Mouse (Mus musculus): ENCODE measurements around the gene Lmod3.
"Not testable (repeated sequence)": the region's sequence is repeated elsewhere in the genome, so short reads cannot be mapped to it uniquely, and the experiment has no call there.

Lmod3 gene

DNA sequence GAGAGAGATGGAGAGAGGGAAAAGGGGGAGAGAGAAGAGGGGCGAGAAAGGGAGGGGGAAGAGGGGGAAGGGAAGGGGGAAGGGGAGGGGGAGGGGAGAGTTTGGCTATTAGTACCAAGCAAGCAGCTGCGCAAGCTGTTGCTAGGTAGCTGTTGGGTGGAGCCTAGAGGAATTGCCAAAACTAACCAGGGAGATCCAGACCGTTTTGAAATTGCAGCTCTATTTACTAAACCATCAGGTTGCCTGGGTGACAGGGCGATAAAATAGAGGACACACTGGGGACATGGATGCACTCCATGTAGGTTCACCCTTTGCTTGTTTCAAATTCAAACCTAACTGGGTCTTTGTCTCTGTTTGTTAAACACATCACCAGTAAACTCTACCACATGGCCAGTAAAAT lies 23.8 kb upstream of the Lmod3 start:
- no peak for DNase-seq (ENCODE audit: low spot score in 2 of 2)

DNA sequence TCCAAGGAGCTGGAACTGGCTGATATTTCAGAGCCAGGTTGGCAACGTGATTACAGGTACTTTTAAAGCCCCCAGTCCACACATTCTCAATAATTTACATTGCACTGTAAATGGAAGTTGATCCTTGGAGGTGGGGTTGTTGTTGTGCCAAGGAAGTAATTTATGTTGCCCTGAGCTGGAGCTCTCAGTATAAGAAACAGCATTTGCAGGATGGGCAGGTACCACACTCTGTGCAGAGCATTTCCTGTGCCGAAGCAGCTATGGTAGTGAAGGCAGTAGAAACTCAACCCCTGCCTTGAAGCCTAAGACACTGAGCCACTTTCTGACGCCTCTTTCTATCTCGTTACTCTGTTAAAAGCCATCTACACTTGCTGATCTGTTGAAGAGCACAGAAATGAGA lies 23.2 kb upstream of the Lmod3 start:
- no peak for DNase-seq (ENCODE audit: low spot score in 2 of 2)

DNA sequence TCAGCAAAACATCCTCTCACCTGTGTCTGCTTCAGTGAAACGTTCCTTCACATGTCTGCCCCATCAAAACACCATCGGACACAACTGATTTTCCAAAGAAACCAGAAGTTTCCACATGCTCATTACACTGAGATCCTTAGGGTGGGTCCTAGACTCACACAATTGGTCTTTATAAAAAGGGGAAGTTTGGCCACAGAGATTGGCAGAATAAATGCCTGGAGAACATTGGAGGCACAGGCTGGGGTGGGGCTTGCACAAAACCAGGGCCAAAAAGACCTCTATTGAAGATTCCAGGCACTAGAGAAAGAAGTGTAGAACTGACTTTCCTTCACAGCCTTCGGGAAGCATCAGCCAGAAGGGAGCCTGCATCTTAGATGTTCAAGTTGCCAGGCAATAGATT lies 21.2 kb upstream of the Lmod3 start:
- DNase-seq (ENCODE audit: low spot score in 2 of 2) = no peak

DNA sequence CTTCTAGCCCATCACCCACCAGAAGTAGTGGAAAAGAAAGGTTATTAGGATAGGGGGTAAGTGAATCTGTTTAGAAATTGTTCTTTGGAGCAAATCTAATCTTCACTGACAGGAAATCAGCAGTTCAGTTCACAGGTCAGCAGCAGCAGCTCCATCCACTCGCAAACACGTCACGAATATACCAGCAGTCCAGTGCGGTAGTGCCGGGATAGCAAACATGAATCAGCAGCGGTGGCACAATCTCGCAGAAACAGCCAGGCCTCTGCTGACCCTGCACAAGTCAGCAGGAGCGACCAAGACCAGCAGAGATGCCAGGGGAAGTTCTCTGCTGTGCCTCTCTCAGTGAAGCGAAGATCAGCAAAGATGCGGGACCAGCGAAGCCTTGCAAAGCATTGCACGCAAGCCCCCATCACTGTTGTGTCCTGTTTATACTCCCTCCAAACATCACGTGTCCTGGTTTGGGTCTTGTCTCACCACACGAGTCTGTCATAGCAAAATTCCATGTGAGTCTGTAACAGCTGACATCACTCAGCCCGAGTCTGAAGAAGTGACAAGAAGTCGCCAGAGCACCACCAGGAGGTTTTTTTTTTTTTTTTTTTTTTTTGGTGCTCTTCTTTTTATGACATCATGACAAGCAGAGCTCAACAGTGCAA lies 20.6 kb upstream of the Lmod3 start:
- no peak for DNase-seq (ENCODE audit: low spot score in 2 of 2)

DNA sequence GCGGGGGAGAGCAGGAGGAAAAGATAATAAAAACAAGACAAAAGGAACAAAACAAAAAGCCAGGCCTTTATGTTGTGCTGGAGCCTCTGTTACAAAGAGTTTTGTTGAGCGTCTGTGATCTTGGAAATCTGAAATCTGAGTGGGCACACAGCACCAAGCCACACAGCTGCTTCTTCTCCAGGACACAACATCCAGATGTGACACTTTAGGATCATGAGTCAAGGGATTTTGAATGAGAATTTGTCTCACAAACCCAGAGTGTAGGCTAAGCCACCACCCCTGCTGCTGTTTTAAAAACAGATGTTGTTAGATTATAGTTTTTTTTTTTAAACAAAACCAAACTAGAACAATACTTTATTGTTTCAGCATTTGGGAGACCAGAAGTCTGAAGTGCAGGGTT lies 19.8 kb upstream of the Lmod3 start:
- DNase-seq (ENCODE audit: low spot score in 2 of 2) = no peak

DNA sequence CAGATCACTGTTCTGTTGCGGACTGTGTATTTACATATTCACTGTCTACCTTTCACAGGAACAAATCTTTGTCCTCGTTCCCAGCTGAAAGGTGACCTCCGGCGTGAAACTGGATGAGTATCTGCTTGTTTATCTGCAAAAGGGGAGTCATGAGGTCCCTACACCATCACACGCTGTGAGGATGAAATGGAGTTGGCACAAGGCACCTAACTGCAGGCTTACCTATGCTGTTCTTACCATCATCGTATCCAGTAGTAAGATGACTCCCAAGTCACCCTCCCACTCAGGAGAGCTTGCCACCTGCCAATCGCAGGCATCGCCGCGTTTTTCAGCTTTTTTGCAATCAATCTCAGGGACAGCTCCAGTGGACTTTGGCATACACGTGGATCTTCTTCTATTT lies 17.0 kb upstream of the Lmod3 start:
- no peak for DNase-seq (ENCODE audit: low spot score in 2 of 2)

DNA sequence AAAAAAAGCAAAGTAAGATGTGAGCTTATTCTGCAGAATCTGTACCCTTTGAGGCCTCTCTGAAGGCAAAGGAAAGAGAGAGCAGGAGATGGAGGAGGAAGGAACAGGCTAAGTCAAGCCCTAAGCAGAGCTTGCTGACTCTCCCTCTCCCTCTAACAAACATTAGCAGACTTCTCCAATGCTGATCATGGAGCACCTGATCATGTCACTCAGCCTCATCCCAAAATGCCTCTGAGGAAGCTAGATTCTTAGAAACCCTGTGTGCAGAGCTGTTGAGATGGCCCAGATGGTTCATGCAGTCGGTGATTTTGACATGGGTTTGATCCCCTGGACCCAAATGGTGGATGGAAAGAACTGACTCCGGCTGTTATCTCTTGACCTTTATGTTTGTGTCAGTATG lies 14.6 kb upstream of the Lmod3 start:
- no peak for DNase-seq (ENCODE audit: low spot score in 2 of 2)

DNA sequence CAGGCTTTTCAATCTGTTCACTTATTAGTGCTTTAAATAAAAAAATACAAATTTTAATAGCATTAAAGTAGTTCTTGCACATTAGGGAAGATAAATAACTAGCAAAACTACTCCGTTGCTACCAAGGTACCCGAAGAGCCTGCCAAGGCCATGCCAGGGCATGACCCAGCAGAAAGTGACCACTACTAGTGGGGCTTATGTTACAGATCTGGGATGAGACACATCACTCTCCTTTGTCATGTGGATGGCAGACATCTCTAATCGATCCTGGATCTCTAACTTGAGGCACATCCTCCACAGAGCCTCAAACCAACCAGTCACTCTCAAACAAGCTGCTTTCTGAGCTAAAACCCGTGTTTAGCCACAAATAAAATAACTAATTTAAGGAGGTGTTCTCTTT lies 14.1 kb upstream of the Lmod3 start:
- DNase-seq (ENCODE audit: low spot score in 2 of 2) = no peak

DNA sequence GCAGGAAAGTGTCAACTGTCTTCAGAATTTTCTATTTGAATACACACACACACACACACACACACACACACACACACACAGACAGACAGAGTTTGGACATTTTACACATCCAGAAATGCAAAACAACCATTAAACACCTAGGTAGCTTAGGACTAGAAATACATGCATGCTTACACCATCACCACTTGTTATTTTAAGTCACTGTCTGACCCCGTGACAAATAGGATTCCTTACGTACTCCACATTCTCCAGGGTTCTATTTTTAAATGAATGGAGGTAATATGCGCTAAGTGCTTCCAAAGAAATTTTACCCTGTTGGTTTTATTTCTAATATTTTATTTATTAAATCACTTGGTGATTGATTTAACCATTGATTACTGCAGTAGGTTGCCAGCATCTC lies 13.1 kb upstream of the Lmod3 start:
- no peak for DNase-seq (ENCODE audit: low spot score in 2 of 2)

DNA sequence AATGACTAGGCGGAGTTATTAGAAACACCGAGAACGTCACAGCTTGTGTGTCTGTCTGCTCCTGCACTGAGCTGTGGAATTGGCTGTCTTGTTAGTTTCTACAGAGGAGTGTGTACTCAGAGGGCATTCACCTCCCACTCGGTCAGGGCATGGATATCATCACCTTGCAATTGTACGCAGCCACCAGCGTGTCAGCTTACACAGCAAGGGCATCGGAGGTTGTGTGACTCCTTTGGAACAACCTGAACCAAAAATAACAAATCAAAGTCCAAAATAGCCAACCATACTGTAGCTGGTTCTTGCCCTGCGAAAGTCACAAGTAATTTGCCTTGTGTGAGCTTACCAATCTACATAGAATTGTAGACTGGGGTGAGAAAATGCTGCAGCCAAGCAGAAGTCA lies 12.7 kb upstream of the Lmod3 start:
- no peak for DNase-seq (ENCODE audit: low spot score in 2 of 2)

DNA sequence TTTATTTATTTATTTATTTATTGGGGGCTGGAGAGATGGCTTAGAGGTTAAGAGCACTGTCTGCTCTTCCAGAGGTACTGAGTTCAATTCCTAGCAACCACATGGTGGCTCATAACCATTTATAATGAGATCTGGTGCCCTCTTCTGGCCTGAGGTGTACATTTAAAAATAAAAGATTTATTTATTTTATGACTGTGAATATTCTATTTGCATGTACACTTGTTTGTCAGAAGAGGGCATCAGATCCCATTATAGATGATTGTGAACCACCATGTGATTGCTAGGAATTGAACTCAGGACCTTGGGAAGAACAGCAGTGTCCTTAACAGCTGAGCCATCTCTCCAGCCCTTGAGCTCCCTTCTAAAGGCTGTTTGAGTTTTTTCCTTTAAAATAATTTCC lies 11.2 kb upstream of the Lmod3 start:
- DNase-seq (ENCODE audit: low spot score in 2 of 2) = not testable (repeated sequence)

DNA sequence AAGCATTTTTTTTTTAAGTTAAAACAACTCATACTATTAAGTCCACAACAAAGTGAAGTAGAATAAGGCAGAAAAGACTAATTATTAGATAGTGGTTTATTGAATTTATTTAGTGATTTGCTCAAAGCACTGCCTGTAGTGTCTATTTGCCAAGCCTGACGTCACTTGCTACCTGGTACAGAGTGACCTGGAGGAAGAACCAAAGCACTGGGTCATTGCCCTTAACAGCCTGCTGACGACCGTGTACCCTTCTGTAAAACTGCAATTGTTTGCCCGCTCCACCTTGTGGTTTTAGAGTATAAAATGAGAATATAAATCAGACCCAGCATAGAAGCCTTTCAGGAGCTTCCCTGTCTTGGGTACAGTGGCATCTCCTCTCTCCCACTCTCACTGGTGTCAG lies 9.7 kb upstream of the Lmod3 start:
- DNase-seq (ENCODE audit: low spot score in 2 of 2) = no peak

DNA sequence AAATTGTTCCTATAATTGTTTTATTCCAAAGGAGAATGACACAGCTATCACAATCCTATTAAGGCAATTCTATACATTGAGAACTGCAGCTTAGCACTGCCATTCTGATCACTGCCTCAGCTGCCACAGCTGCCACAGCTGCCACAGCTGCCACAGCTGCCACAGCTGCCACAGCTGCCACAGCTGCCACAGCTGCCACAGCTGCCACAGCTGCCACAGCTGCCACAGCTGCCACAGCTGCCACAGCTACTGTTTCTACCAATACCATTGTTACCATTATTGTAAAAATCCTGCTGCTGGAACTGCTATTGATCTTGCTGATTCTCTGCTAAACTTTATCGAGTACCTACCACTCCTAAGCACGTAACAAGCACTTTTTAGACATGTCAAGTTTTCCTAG lies 7.4 kb upstream of the Lmod3 start:
- DNase-seq (ENCODE audit: low spot score in 2 of 2) = not testable (repeated sequence)

DNA sequence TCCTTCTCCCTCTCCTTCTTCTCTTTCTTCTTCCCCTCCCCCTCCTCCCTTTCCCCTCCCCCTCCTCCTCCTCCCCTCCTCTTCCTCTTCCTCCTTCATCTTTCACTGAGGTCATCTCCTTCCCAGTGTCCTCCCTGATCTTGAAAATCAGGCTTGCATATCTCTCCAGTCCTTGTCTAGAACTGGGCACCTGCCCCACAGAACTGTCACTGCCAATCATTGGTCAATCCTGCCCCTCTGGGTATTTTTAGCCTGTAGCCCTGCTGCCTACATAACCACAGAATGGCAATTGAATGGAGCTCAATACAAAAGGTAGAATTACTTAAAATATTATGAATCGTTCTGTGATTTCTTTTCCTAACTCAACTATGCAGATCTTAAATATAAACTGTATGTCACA lies 5.9 kb upstream of the Lmod3 start:
- DNase-seq (ENCODE audit: low spot score in 2 of 2) = no peak

DNA sequence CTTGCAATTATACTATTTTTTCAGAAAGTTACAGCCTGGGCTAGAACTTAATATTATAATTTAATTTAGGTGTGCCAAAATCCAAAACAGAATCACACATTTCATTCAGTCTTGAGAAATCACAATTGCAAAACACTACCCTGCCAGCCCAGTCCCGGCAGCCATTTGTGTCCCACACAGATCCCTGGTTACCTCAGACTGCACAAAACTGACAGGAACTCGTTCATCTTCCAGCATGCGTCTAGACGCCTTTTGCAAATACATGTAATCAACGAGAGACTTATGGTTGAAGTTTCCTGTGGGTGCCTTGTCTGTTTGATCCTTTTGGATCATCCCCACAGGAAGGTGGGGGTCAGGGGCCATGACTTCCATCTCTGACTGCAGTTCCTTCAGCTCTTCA lies 473 bp downstream of the Lmod3 start:
- DNase-seq (ENCODE audit: low spot score in 2 of 2) = no peak

DNA sequence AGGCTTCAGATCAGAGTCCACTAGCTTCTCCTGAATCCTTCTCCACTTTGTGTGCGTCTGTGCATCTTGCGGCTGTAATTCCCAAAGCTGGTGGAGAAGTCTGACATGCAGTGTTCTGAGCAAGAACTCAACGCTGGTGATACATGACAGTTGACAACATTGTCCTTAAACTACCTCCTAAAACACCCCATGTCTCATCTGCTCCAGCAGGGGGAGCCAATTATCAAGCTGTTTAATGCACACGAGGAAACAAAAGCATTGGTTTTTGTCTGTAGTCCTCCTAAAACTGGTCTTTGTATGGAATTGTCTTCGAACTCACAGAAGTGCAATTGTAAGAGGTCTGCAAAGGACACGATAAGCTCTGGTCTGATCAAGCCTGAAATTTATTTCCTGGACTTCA lies 1.6 kb downstream of the Lmod3 start:
- peak; percentile 28 to 66 for DNase-seq (ENCODE audit: low spot score in 2 of 2)

DNA sequence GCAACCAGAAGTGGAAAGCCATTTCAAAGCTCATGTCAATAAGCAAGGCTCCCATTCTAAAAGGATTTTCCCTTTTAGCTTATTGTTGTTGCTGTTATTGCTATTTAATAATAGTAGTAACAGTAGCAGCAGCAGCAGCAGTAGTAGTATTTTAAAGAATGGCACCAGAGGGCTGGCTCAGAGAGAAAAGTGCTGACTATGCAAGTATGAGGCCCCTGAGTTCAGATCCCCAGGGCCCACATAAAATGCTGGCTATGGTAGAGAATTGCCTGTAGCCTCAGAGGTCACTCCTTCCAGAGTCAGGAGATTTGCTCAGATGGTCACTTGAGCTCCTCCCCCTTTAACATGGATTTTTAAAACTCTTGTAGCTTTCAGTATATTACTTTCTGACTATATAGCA lies 7.4 kb downstream of the Lmod3 start:
- no peak for DNase-seq (ENCODE audit: low spot score in 2 of 2)

DNA sequence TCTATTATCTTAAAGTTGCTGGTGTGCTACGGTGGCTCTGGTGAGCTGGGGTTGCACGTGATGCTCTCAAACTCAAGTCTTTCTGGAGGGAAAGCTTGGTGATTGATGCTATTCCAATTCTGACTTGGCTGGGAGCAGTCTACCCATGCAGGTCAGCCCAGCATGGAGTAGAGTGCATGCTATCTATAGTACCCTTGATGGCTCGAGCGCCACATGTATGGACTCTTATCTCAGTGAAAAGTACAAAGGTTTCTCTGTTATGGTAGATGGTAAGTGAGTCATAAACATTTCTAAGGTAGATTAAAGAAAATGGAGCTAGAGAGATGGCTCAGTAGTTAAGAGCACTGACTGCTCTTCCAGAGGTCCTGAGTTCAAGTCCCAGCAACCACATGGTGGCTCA lies 10.0 kb downstream of the Lmod3 start:
- DNase-seq (ENCODE audit: low spot score in 2 of 2) = no peak

DNA sequence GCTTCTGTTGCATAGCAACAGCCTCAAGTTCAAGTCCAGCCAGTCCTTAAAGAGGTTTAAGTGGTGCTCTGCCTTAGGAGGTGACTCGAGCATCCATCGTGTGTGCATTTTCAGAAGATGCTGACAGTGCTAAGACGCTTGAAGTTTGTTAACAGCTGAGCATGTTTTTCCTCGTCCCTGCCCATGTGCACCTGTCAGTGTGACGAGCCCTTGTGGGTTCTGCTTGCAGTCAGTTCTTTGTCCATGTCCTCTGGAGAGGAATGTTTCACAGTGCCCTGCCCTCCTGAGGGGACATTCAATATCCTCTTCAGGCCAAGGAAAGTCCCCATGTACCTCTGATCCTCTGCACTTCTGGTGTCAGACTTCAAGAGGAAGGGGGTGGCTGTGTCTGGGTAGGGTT lies 12.5 kb downstream of the Lmod3 start:
- DNase-seq (ENCODE audit: low spot score in 2 of 2) = no peak

DNA sequence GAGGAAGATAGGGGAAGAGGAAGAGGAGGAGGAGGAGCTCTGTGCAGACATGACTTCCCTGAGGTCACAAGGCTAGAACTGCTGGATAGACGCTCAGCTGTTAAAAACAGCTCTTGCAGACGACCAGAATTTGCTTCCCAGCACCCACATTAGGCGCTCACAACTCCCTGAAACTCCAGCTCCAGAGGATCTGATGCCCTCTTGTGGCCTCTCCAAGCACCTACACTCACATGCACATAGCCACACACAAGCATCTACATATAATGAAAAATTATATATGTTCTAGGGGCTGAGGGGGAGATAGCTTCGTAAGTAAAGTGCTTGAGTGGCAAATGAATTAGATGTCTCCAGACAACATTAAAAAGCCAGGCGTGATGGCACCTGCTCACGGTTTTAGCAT lies 13.2 kb downstream of the Lmod3 start:
- DNase-seq (ENCODE audit: low spot score in 2 of 2) = no peak

DNA sequence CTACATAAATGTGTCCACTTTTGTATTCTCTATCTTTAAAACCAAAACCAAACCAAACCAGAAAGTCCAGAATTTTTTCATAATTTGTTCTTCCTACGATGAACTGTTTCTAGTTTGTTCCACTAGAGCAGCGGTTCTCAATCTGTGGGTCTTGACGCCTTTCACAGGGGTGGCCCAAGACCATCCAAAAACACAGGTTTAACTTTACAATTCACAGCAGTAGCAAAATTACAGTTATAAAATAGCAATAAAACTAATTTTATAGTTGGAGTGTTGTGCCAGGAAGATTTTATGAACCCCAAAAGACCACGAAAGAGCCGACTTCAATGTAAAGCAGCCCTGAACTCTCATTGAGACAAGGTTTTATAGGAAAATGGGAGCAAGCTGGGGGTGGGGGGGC lies 16.5 kb downstream of the Lmod3 start:
- no peak for DNase-seq (ENCODE audit: low spot score in 2 of 2)

DNA sequence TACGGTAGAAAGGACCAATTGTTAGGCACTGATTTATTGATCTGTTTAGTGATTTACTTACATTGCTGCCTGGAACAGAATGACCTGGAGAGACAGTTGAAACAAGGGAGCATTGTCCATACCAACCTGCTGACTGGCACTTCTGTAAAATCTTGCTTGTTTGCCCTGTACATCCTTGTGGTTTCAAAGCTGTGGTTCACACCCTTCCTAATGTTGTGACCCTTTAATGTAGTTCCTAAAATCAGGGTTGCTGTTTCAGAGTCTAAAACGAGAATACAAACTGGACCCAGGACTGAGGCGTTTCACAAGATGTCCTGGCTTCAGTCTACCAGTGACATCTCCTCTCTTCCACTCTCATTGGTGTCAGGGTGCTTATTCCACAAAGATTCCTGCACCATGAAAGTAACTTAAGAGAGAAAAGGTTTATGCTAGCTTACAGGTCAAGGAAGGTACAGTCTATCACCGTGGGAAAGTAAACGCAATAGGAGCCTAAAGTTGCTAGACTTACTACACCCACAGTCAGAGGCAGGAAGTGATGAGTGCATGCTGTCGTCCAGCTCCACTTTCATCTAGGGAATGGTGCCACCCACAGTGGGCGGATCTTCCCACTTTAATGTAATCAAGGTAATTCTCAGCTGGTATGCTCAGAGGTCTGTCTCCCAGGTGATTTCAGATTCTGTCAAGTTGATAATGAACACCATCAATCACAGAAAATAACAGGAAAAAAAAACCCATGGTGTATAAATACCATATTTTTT lies 17.5 kb downstream of the Lmod3 start:
- DNase-seq (ENCODE audit: low spot score in 2 of 2) = no peak

DNA sequence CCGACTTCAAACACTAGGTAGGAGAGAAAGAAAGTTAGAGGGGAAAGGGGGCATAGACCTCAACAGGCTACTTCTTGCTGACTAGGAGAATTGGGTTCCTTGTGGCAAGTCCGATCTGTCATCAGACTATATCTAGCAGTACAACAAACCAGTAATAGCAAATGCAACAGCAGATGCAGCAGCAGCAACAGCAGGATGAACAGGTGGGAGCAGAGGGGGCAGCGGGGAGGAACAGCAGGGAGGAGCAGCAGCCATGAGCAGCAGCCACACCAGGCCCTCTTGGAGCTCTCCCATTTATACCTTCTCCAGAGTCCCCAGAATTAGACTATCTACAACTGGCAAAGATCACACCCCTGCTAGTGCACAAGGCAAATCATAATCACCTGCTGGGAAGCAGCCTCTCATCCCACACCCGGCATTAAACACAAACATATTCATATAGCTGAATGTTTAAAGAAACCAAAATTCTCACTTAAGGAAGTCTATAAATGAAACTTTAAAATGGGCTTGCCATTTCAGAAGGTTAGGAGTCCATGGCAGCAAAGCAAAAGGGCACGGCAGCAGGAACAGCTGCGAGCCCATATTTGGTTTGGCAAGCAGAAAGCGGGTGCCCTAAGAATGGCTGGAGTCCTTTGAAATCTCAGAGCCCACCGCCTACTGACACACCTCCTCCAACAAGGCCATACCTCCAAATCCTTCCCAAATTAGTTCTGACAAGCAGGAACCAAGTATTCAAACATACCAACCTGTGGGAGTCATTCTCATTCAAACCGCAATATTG lies 25.3 kb downstream of the Lmod3 start:
- DNase-seq (ENCODE audit: low spot score in 2 of 2) = no peak

Data from spleen, postnatal 4 days (tissue).